12 mouse cellular contexts compared by ENCODE assay signal in the genomic region with DNA sequence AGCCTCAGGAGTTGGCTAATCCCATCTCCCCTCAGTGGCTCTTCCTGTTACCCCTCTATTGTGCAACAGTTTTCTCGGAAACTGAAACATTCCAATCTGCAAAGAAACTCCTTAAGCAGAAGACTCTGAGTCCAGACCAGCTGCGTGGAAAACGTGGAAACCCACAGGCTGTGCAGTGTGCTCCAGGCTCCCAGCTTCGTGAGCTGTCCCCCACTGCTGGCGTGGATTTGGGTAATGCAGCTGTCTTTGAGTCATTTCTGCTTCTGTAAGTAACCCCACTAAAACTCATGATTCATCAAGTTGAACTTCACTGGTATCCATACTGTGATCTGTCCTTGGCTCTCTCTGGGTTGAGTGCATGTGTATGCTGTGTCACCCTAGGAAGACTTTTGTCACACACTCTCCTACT.
DNase-seq lines count a peak whose midpoint lies in the region; ATAC-seq and TF ChIP-seq lines count a peak whose summit lies in the region.
"Had no signal": no experiment of that assay in that cellular context is flagged by ENCODE, and none has a peak within 500 bp of the region (broad histone marks: within the 10 kb centered on the region; RNA-seq: fewer than 3 reads in every experiment).

No protein-coding gene starts in this region.

- H3K27me3 ChIP-seq in kidney, adult 2 months (replicated peaks; ENCODE audit: control insufficient read depth, insufficient read depth, low read length): no peaks in the 10 kb centered on the region
- no peaks in the 10 kb centered on the region for H3K27me3 ChIP-seq in kidney, embryonic 15.5 days
- no peaks in the 10 kb centered on the region for H3K27me3 ChIP-seq in intestine, embryonic 15.5 days (replicated peaks)
- no peaks in the 10 kb centered on the region for H3K27me3 ChIP-seq in megakaryocyte, embryonic 14.5 days (replicated peaks)
- no peaks in the 10 kb centered on the region for H3K27me3 ChIP-seq in forebrain, embryonic 15.5 days
- H3K27me3 ChIP-seq: CH12.LX; limb, embryonic 12.5 days had no signal

- no peak for ATAC-seq in kidney, embryonic 15.5 days (replicated peaks; ENCODE audit: low FRiP score)
- peak; percentile 42; the same call in 1 of the 2 replicates for ATAC-seq in intestine, embryonic 15.5 days
- ATAC-seq in forebrain, embryonic 15.5 days (replicated peaks): no peak

- no peaks in the 10 kb centered on the region for H3K9me3 ChIP-seq in kidney, embryonic 15.5 days (replicated peaks)
- H3K9me3 ChIP-seq in intestine, embryonic 15.5 days: no peaks in the 10 kb centered on the region
- no peaks in the 10 kb centered on the region for H3K9me3 ChIP-seq in megakaryocyte, embryonic 14.5 days
- H3K9me3 ChIP-seq in forebrain, embryonic 15.5 days: no peaks in the 10 kb centered on the region
- H3K9me3 ChIP-seq: limb, embryonic 12.5 days had no signal

- no peak overlapping the region for H3K4me2 ChIP-seq in kidney, embryonic 15.5 days
- no peak overlapping the region for H3K4me2 ChIP-seq in intestine, embryonic 15.5 days (replicated peaks)
- H3K4me2 ChIP-seq in forebrain, embryonic 15.5 days (replicated peaks): no peak overlapping the region
- H3K4me2 ChIP-seq: limb, embryonic 12.5 days had no signal

- H3K36me3 ChIP-seq in kidney, adult 2 months (ENCODE audit: control insufficient read depth, insufficient read depth, low read length): no peaks in the 10 kb centered on the region
- no peaks in the 10 kb centered on the region for H3K36me3 ChIP-seq in kidney, embryonic 15.5 days
- no peaks in the 10 kb centered on the region for H3K36me3 ChIP-seq in intestine, embryonic 15.5 days
- peaks cover under 1% of the 10 kb centered on the region for H3K36me3 ChIP-seq in megakaryocyte, embryonic 14.5 days (replicated peaks; ENCODE audit: low read length)
- H3K36me3 ChIP-seq in forebrain, embryonic 15.5 days: no peaks in the 10 kb centered on the region
- H3K36me3 ChIP-seq: limb, embryonic 12.5 days had no signal

- peak; percentile 29 for DNase-seq in kidney, adult 2 months
- no peak for DNase-seq in spleen, postnatal 10 days (ENCODE audit: low spot score in 2 of 2)
- DNase-seq in cerebellum, adult 8-10 months: no peak
- DNase-seq: kidney, adult 8-10 months; thymus, adult 18-20 months had no signal

- H3K27ac ChIP-seq in kidney, adult 2 months (ENCODE audit: insufficient read depth, low read depth, low read length): no peak overlapping the region
- H3K27ac ChIP-seq in kidney, embryonic 15.5 days: no peak overlapping the region
- H3K27ac ChIP-seq in embryonic fibroblast, embryonic 13.5 days (ENCODE audit: insufficient read depth, low read length): peak overlapping the region; percentile 83
- no peak overlapping the region for H3K27ac ChIP-seq in intestine, embryonic 15.5 days
- no peak overlapping the region for H3K27ac ChIP-seq in forebrain, embryonic 15.5 days (replicated peaks)
- H3K27ac ChIP-seq: limb, embryonic 12.5 days had no signal

- H3K4me3 ChIP-seq in kidney, adult 2 months (ENCODE audit: insufficient read depth, low read depth, low read length): no peak overlapping the region
- no peak overlapping the region for H3K4me3 ChIP-seq in kidney, embryonic 15.5 days (replicated peaks)
- no peak overlapping the region for H3K4me3 ChIP-seq in embryonic fibroblast, embryonic 13.5 days (ENCODE audit: insufficient read depth, low read length)
- H3K4me3 ChIP-seq in intestine, embryonic 15.5 days (replicated peaks): no peak overlapping the region
- H3K4me3 ChIP-seq in megakaryocyte, embryonic 14.5 days (replicated peaks): peak overlapping the region; percentile 62
- no peak overlapping the region for H3K4me3 ChIP-seq in forebrain, embryonic 15.5 days
- H3K4me3 ChIP-seq: limb, embryonic 12.5 days had no signal

- H3K4me1 ChIP-seq in kidney, adult 2 months (ENCODE audit: control insufficient read depth, insufficient read depth, low read length): no peaks in the 10 kb centered on the region
- no peaks in the 10 kb centered on the region for H3K4me1 ChIP-seq in kidney, embryonic 15.5 days
- no peaks in the 10 kb centered on the region for H3K4me1 ChIP-seq in embryonic fibroblast, embryonic 13.5 days (ENCODE audit: control insufficient read depth, insufficient read depth, low read length)
- H3K4me1 ChIP-seq in intestine, embryonic 15.5 days (replicated peaks): no peaks in the 10 kb centered on the region
- H3K4me1 ChIP-seq in megakaryocyte, embryonic 14.5 days: peaks cover 41% of the 10 kb centered on the region
- no peaks in the 10 kb centered on the region for H3K4me1 ChIP-seq in forebrain, embryonic 15.5 days
- H3K4me1 ChIP-seq: limb, embryonic 12.5 days had no signal

- TF ChIP-seq POLR2A in kidney, adult 2 months (IDR thresholded peaks at IDR 0.05; ENCODE audit: low read depth, low read length): no peak
- TF ChIP-seq POLR2A in embryonic fibroblast, embryonic 13.5 days (IDR thresholded peaks at IDR 0.05; ENCODE audit: low read depth, low read length): no peak

- WGBS in kidney, adult 2 months: 76% methylated on average over 5 of the region's 5 CpGs
- WGBS in kidney, embryonic 15.5 days: 72% methylated on average over 5 of the region's 5 CpGs
- 60% methylated on average over 5 of the region's 5 CpGs for WGBS in intestine, embryonic 15.5 days
- WGBS in forebrain, embryonic 15.5 days: 84% methylated on average over 5 of the region's 5 CpGs

- no peak for TF ChIP-seq CTCF in kidney, adult 2 months (conservative IDR thresholded peaks at IDR 0.05; ENCODE audit: insufficient read depth, insufficient read length, low read depth, low read length)
- TF ChIP-seq CTCF in embryonic fibroblast, embryonic 13.5 days (IDR thresholded peaks at IDR 0.05; ENCODE audit: borderline replicate concordance, insufficient read depth, low read length): no peak

- no peak overlapping the region for H3K9ac ChIP-seq in kidney, embryonic 15.5 days
- no peak overlapping the region for H3K9ac ChIP-seq in intestine, embryonic 15.5 days
- H3K9ac ChIP-seq in forebrain, embryonic 15.5 days (replicated peaks): no peak overlapping the region
- H3K9ac ChIP-seq: limb, embryonic 12.5 days had no signal
